Mouse (Mus musculus): Measurements from ENCODE around the gene Naa60. TPM values are rescaled to one million over a fixed set of nuclear protein-coding genes. Genes with fewer than 3 reads are reported as not detected.

Naa60 gene
- total and polyA plus RNA-seq, 2 experiments from 2014 or later: 76.7 to 91.6 TPM

DNA sequence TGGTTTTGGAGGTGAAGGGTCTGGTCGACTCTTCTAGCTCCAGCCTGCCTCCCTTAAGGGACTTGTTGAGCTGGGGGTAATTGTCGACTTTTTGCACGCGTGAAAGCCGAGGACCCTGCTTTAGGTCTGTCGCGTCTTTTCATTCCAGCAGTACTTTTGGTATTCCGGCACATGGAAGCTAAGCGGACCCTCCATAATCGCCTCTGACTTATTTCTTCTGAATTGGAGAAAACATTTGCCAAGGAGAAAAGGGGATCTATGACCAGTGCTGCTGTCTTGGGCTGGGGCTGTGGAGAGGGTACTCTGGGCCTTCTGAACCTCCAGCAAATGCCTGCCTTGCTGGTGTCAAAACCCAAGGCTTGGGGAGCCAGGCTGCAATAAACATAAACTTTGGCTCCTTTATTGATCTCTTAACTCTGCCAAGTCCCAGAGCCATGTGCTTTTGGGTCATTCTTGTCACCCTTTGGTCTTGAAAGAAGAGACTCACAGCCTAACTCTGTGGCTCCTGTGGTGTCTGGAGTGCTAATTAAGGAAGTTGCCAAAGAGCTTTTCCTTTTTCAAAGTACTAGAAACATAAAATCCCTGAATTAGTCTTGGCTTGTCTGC is 13.0 kb downstream of the Naa60 start:
- H3K36me3 ChIP-seq (ENCODE audit: insufficient read depth, low read length): no peaks in the 10 kb centered on the region
- peak overlapping the region; percentile 90 for H3K9ac ChIP-seq (replicated peaks; ENCODE audit: low read length)
- no peaks in the 10 kb centered on the region for H3K27me3 ChIP-seq (ENCODE audit: insufficient read depth, low read length)
- H3K4me2 ChIP-seq (ENCODE audit: low read depth, low read length): peak overlapping the region; percentile 77
- peaks cover 11% of the 10 kb centered on the region for H3K4me1 ChIP-seq (ENCODE audit: insufficient read depth, low read length)
- no peak for TF ChIP-seq CTCF (IDR thresholded peaks at IDR 0.05; ENCODE audit: low read depth)
- ATAC-seq (0 out of 2 replicates have a peak, but pooled peaks have one; percentile 10), DNase-seq (ENCODE audit: low spot score) (peak; percentile 29)
- no peaks in the 10 kb centered on the region for H3K9me3 ChIP-seq (ENCODE audit: low read length)
- 3% methylated on average over 10 of the region's 10 CpGs for WGBS
- H3K4me3 ChIP-seq (ENCODE audit: low read length): peak overlapping the region; percentile 99
- H3K27ac ChIP-seq: peak overlapping the region; percentile 97

- no peak overlapping the region for H3K4me3 ChIP-seq (ENCODE audit: low read length)
- no peak overlapping the region for H3K27ac ChIP-seq
- H3K9me3 ChIP-seq (ENCODE audit: low read length): no peaks in the 10 kb centered on the region
- H3K9ac ChIP-seq (replicated peaks; ENCODE audit: low read length): no peak overlapping the region
- ATAC-seq (no peak), DNase-seq (ENCODE audit: low spot score) (no peak)
- no peaks in the 10 kb centered on the region for H3K27me3 ChIP-seq (ENCODE audit: insufficient read depth, low read length)
- no peak for TF ChIP-seq CTCF (IDR thresholded peaks at IDR 0.05; ENCODE audit: low read depth)
- H3K4me2 ChIP-seq (ENCODE audit: low read depth, low read length): no peak overlapping the region
- 0 out of 2 replicates have a peak, but pooled peaks cover under 1% of the 10 kb centered on the region for H3K36me3 ChIP-seq (ENCODE audit: insufficient read depth, low read length)
- WGBS: 95% methylated on average over 14 of the region's 14 CpGs
- no peaks in the 10 kb centered on the region for H3K4me1 ChIP-seq (ENCODE audit: insufficient read depth, low read length)
Observed at GRCm38 (mm10) chr16:3891621-3892295, 19.6 kb downstream of the Naa60 start.

- Histone ChIP-seq H3K36me3 (ENCODE audit: insufficient read depth, low read length) (peaks cover 20% of the 10 kb centered on the region), H3K27ac (no peak overlapping the region; the same call in 1 of the 2 replicates), H3K4me1 (ENCODE audit: insufficient read depth, low read length) (no peaks in the 10 kb centered on the region), H3K27me3 (ENCODE audit: insufficient read depth, low read length) (no peaks in the 10 kb centered on the region), H3K4me3 (ENCODE audit: low read length) (no peak overlapping the region), H3K9me3 (ENCODE audit: low read length) (no peaks in the 10 kb centered on the region), H3K4me2 (ENCODE audit: low read depth, low read length) (no peak overlapping the region), H3K9ac (replicated peaks; ENCODE audit: low read length) (no peak overlapping the region)
- TF ChIP-seq CTCF (IDR thresholded peaks at IDR 0.05; ENCODE audit: low read depth): no peak
- 74% methylated on average over 3 of the region's 3 CpGs for WGBS
- DNase-seq (ENCODE audit: low spot score): no peak
- no peak for ATAC-seq
Observed at GRCm38 (mm10) chr16:3893739-3894138, 21.6 kb downstream of the Naa60 start.

- H3K27me3 ChIP-seq (ENCODE audit: insufficient read depth, low read length): no peaks in the 10 kb centered on the region
- H3K4me1 ChIP-seq (ENCODE audit: insufficient read depth, low read length): no peaks in the 10 kb centered on the region
- no peak overlapping the region for H3K4me2 ChIP-seq (ENCODE audit: low read depth, low read length)
- H3K9ac ChIP-seq (replicated peaks; ENCODE audit: low read length): no peak overlapping the region
- TF ChIP-seq CTCF (IDR thresholded peaks at IDR 0.05; ENCODE audit: low read depth): no peak
- 86% methylated on average over 9 of the region's 9 CpGs for WGBS
- H3K27ac ChIP-seq: peak overlapping the region; percentile 52; the same call in 1 of the 2 replicates
- DNase-seq (ENCODE audit: low spot score): no peak
- H3K4me3 ChIP-seq (ENCODE audit: low read length): no peak overlapping the region
- H3K36me3 ChIP-seq (ENCODE audit: insufficient read depth, low read length): peaks cover 35% of the 10 kb centered on the region
- ATAC-seq: no peak
- H3K9me3 ChIP-seq (ENCODE audit: low read length): no peaks in the 10 kb centered on the region
Observed at GRCm38 (mm10) chr16:3895173-3895792, 23.1 kb downstream of the Naa60 start.

DNA sequence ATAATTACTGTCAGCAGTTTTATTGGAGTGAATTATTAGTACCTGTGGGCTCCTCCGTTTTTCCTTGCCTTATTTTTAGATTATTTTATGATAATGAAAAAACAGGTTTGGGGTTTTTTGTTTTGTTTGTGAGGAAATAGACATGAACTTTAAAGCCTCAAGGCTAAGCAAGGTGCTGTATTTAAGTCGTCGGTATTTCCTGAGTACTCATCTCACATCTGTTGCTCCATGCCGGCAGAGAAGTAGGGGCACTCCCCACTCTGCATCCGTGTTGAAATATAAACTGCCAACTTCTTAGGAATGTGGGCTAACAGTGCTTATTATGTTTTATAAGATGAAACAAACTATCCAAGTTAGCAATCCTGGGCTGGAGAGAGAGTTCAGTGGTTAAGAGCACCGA is 23.9 kb downstream of the Naa60 start:
- no peaks in the 10 kb centered on the region for H3K4me1 ChIP-seq (ENCODE audit: insufficient read depth, low read length)
- H3K4me3 ChIP-seq (ENCODE audit: low read length): no peak overlapping the region
- 87% methylated on average over 6 of the region's 6 CpGs for WGBS
- no peaks in the 10 kb centered on the region for H3K9me3 ChIP-seq (ENCODE audit: low read length)
- TF ChIP-seq CTCF (IDR thresholded peaks at IDR 0.05; ENCODE audit: low read depth): no peak
- no peak for DNase-seq (ENCODE audit: low spot score)
- no peak overlapping the region for H3K9ac ChIP-seq (replicated peaks; ENCODE audit: low read length)
- H3K27me3 ChIP-seq (ENCODE audit: insufficient read depth, low read length): no peaks in the 10 kb centered on the region
- no peak overlapping the region for H3K27ac ChIP-seq
- H3K36me3 ChIP-seq (ENCODE audit: insufficient read depth, low read length): peaks cover 43% of the 10 kb centered on the region
- no peak for ATAC-seq
- no peak overlapping the region for H3K4me2 ChIP-seq (ENCODE audit: low read depth, low read length)

DNA sequence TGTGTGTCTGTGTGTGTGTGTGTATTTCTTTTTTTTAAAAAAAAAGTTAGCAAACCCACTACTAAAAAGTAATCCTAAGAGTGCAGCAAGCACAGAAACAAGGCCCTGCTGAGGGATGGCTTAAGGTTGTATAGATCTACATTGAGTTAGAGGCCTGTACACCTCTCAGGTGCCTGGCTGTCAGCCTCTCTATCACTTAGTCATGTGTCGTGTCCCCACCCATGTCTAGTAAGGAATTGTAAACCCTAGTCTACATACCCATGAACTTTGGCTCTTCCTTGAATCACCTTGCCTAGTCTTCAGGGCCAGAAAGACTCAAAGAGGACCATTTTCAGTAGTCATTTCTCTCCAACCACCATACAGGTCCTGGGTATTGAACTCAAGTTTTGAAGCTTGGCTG is 24.4 kb downstream of the Naa60 start:
- Histone ChIP-seq H3K27me3 (ENCODE audit: insufficient read depth, low read length) (no peaks in the 10 kb centered on the region), H3K36me3 (ENCODE audit: insufficient read depth, low read length) (peaks cover 45% of the 10 kb centered on the region), H3K27ac (no peak overlapping the region), H3K4me2 (ENCODE audit: low read depth, low read length) (no peak overlapping the region), H3K9ac (replicated peaks; ENCODE audit: low read length) (no peak overlapping the region), H3K9me3 (ENCODE audit: low read length) (no peaks in the 10 kb centered on the region), H3K4me3 (ENCODE audit: low read length) (no peak overlapping the region), H3K4me1 (ENCODE audit: insufficient read depth, low read length) (no peaks in the 10 kb centered on the region)
- DNase-seq (ENCODE audit: low spot score): no peak
- 86% methylated on average over 1 of the region's 1 CpGs for WGBS
- no peak for TF ChIP-seq CTCF (IDR thresholded peaks at IDR 0.05; ENCODE audit: low read depth)
- ATAC-seq: no peak
